Mouse (Mus musculus) liver, embryonic 14.5 days (tissue): Measurements from ENCODE around the gene Cldn7. TPM values are rescaled to one million over a fixed set of nuclear protein-coding genes. Genes with fewer than 3 reads are reported as not detected.
A peak's percentile ranks its signal among the peaks of the same experiment; 100 is the strongest.

Source experiments
- ATAC-seq: fragments of 200-750 bp; cut with Nextera tagmentation; 2 replicates; pipeline ENCODE4 v1.8.0; 2017; ENCODE audit warnings: moderate number of reproducible peaks, mild to moderate bottlenecking, moderate library complexity; ENCODE audit not compliant: insufficient read depth
- DNase-seq, 3 experiments: peaks; one replicate each; pipeline ENCODE4 v3.0.0-alpha.2; 2012 to 2013; ENCODE audit warnings: low read depth in 3 of 3, low spot score in 3 of 3
- H3K27ac ChIP-seq: fragments of 300-500 bp; sonication (generic); 2 replicates; pipeline ENCODE4 v1.5.1; 2014; ENCODE audit warnings: moderate library complexity, mild to moderate bottlenecking, control low read depth, inconsistent platforms
- H3K27me3 ChIP-seq: fragments of 300-500 bp; sonication (generic); 2 replicates; pipeline ENCODE4 v1.6.1; 2014; ENCODE audit warnings: mild to moderate bottlenecking, low read length, moderate library complexity; ENCODE audit not compliant: control insufficient read depth, insufficient read depth
- H3K36me3 ChIP-seq: fragments of 300-500 bp; sonication (generic); replicated peaks from 2 replicates; pipeline ENCODE4 v1.6.1; 2014; ENCODE audit warnings: low read depth; ENCODE audit not compliant: control insufficient read depth, insufficient read depth
- H3K4me1 ChIP-seq, 2 experiments: fragments of 200-500 bp in 1 of 2; fragments of 300-500 bp in 1 of 2; sonication (generic) in 1 of 2; replicated peaks; 2 replicates each; pipeline ENCODE4 v1.6.1; 2012 to 2014; ENCODE audit warnings: antibody characterized with exemption in 1 of 2, inconsistent platforms in 1 of 2, low read length in 1 of 2; ENCODE audit not compliant: control insufficient read depth in 2 of 2, insufficient read depth in 2 of 2
- H3K4me2 ChIP-seq: fragments of 300-500 bp; sonication (generic); 2 replicates; pipeline ENCODE4 v1.6.1; 2014; ENCODE audit warnings: low read depth, mild to moderate bottlenecking, control low read depth, moderate library complexity
- H3K4me3 ChIP-seq, 2 experiments: fragments of 200-500 bp in 1 of 2; fragments of 300-500 bp in 1 of 2; sonication (generic) in 1 of 2; 2 replicates each; pipeline ENCODE4 v1.5.1; 2012 to 2014; ENCODE audit warnings: low read depth in 2 of 2, low read length in 2 of 2, mild to moderate bottlenecking in 2 of 2, control low read depth in 1 of 2, inconsistent platforms in 1 of 2, moderate library complexity in 1 of 2; ENCODE audit not compliant: insufficient read depth in 1 of 2
- H3K9ac ChIP-seq: fragments of 300-500 bp; sonication (generic); replicated peaks from 2 replicates; pipeline ENCODE4 v1.6.1; 2014; ENCODE audit warnings: mild to moderate bottlenecking, control low read depth, moderate library complexity
- H3K9me3 ChIP-seq: fragments of 300-500 bp; sonication (generic); 2 replicates; pipeline ENCODE4 v1.6.1; 2016; ENCODE audit warnings: low read length, mixed read lengths; ENCODE audit not compliant: control insufficient read depth
- CTCF ChIP-seq: IDR thresholded peaks from 2 replicates; pipeline ENCODE4 v1.5.1; 2016; ENCODE audit warnings: antibody characterized with exemption, low read depth, control low read depth
- EP300 ChIP-seq: IDR thresholded peaks from 2 replicates; pipeline ENCODE4 v1.6.1; 2016; ENCODE audit warnings: antibody characterized with exemption, low read depth
- WGBS: fragments of 180-500 bp; shearing (Covaris S2); extraction: QIAGEN DNeasy Blood & Tissue Kit; methylation state at CpG from one replicate; pipeline ENCODE4 v1.1.7; 2014; ENCODE audit not compliant: insufficient replicate concordance; 5-methylcytosine and 5-hydroxymethylcytosine counted together
- polyA plus RNA-seq, 2 experiments: library from polyadenylated mRNA; depleted of rRNA in 1 of 2; stranded (reverse) in 1 of 2; unstranded in 1 of 2; fragments of >200 nt; fragmentation: Nextera tagmentation in 1 of 2; extraction: Ambion mirVana in 1 of 2; gene quantifications; 2 replicates each; pipeline versions ENCODE4 v1.2.1 to v1.2.3; 2012 to 2014

The Cldn7 gene
- polyA plus RNA-seq, 2 experiments, result 2.0 to 2.2 TPM

- peak; percentile 75 for ATAC-seq
- peak; percentile 95 to 96 (median 96) for DNase-seq
- H3K27ac ChIP-seq, result peak within 1 kb of the TSS; percentile 92
- TF ChIP-seq EP300, result peak; percentile 72
- peak; percentile 40 for TF ChIP-seq CTCF
- peak within 1 kb of the TSS; percentile 85 for H3K4me2 ChIP-seq
- no peaks in the 10 kb centered on the region for H3K27me3 ChIP-seq
- under 1% methylated on average over 40 of the region's 40 CpGs for WGBS
- no peaks in the 10 kb centered on the region for H3K9me3 ChIP-seq
- peaks cover 14 to 16% of the 10 kb centered on the region in 2 experiments for H3K4me1 ChIP-seq
- peaks cover 48% of the 10 kb centered on the region for H3K36me3 ChIP-seq
- H3K9ac ChIP-seq, result peak within 1 kb of the TSS; percentile 78
- peak within 1 kb of the TSS; percentile 66 to 98 for H3K4me3 ChIP-seq
These were observed 26.5 kb downstream of the Cldn7 start, which contains the start of gene Gabarap for GRCm38 (mm10) chr11:69990850-69991691. Gene Gabarap (plus strand): TSS chr11:69991143.

GRCm38 (mm10) chr11:69991711-69992110 lies 27.1 kb downstream of the Cldn7 start:
- peak overlapping the region; percentile 78 for H3K9ac ChIP-seq
- TF ChIP-seq CTCF, result no peak
- TF ChIP-seq EP300, result no peak
- peak in 1 of 3 experiments; percentile 30 for DNase-seq
- peak overlapping the region; percentile 66 to 98 for H3K4me3 ChIP-seq
- peaks cover 14 to 16% of the 10 kb centered on the region in 2 experiments for H3K4me1 ChIP-seq
- peaks cover 43% of the 10 kb centered on the region for H3K36me3 ChIP-seq
- peak overlapping the region; percentile 92 for H3K27ac ChIP-seq
- H3K9me3 ChIP-seq, result no peaks in the 10 kb centered on the region
- under 1% methylated on average over 15 of the region's 15 CpGs for WGBS
- H3K27me3 ChIP-seq, result no peaks in the 10 kb centered on the region
- peak overlapping the region; percentile 85 for H3K4me2 ChIP-seq
- ATAC-seq, result peak; percentile 30

GRCm38 (mm10) chr11:69992396-69992795 lies 27.8 kb downstream of the Cldn7 start:
- H3K4me1 ChIP-seq, result peaks cover 15 to 18% of the 10 kb centered on the region in 2 experiments
- H3K9me3 ChIP-seq, result no peaks in the 10 kb centered on the region
- H3K4me3 ChIP-seq, result peak overlapping the region; percentile 44 to 66; a peak in 3 of 4 replicates
- DNase-seq, result no peak
- peaks cover 41% of the 10 kb centered on the region for H3K36me3 ChIP-seq
- WGBS, result 82% methylated on average over 10 of the region's 10 CpGs
- peak overlapping the region; percentile 78 for H3K9ac ChIP-seq
- TF ChIP-seq CTCF (no peak), EP300 (no peak)
- H3K4me2 ChIP-seq, result peak overlapping the region; percentile 85
- ATAC-seq, result no peak
- no peaks in the 10 kb centered on the region for H3K27me3 ChIP-seq
- no peak overlapping the region for H3K27ac ChIP-seq

- DNase-seq (no peak), ATAC-seq (no peak)
- Histone ChIP-seq H3K4me3 (peak overlapping the region; percentile 44 to 66; a peak in 2 of 4 replicates), H3K9ac (no peak overlapping the region), H3K4me1 (peaks cover 18 to 23% of the 10 kb centered on the region in 2 experiments), H3K27me3 (no peaks in the 10 kb centered on the region), H3K27ac (no peak overlapping the region), H3K36me3 (peaks cover 38% of the 10 kb centered on the region), H3K4me2 (peak overlapping the region; percentile 85), H3K9me3 (no peaks in the 10 kb centered on the region)
- WGBS, result 87% methylated on average over 3 of the region's 3 CpGs
- TF ChIP-seq EP300, result no peak
- TF ChIP-seq CTCF, result no peak
These were observed 28.4 kb downstream of the Cldn7 start for GRCm38 (mm10) chr11:69992932-69993331.
